Mouse (Mus musculus): ENCODE results near the gene Vps25.

Vps25 gene

DNA sequence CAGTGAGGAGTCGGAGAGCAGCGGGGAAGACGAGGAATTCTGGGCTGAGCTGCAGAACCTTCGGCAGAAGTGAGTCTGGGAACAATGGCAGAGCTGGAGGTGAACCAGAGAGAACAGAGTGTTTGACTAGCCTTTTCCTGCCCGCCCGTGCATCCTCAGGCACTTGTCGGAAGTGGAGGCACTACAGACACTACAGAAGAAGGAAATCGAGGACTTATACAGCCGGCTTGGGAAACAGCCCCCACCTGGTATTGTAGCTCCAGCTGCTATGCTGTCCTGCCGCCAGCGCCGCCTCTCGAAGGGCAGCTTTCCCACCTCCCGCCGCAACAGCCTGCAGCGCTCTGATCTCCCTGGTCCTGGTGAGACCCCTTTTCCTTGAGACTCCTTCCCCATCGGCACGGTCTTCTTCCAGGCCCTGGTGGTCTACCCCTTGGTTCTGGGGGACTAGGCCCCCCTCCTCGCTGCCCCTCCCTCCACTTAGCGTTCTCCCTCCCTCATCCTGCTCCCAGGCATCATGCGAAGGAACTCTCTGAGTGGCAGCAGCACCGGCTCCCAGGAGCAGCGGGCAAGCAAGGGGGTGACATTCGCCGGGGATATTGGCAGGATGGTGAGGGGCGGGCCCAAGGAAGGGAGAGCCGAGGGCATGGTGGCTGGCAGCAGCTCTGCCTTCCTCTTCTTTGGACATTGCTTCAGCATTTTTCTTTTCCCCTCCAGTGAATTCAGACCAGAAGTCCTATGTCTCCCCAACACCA is 23.0 kb downstream of the Vps25 start:
- DNase-seq (ENCODE audit: low read depth, low spot score), result no peak

DNA sequence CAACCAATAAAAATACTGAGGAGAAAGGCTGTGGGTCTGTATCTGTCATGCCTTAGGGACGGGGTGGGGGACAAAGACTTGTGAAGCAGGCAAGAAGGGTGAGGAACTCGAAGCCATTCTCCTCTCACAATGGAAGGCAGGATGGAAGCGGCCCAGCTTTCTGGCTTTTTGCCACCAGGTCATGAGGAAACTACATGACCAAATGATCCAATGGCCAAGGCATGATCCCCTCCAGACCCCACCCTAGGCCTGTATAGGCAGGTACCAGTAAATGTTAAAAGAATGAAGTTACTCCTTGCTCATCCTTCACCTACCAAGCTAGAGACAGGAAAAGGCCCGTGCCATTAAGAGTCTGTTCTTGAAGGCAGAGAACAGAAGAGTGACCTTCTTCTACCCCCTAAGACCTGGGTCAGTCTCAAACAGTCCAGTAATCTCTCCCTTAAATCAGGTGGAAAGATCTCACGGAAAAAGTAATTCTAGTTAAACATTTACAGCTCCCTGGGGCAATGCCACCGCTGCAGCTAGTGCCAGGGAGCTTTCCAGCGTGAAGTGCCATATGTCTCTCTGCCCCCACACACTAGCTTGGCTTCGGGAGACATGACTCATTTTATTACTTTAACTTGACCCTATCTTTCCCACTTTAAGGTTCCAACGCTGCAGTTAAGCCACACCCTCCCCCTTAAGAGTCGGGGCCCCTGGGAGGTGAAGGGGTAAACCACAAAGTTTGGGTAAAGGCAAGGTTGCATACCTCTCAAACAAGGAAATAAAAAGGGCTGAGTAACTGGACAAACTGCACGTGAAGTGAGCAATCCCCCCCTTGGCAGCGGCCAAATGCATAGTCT is 24.1 kb downstream of the Vps25 start:
- DNase-seq (ENCODE audit: low read depth, low spot score), result no peak

DNA sequence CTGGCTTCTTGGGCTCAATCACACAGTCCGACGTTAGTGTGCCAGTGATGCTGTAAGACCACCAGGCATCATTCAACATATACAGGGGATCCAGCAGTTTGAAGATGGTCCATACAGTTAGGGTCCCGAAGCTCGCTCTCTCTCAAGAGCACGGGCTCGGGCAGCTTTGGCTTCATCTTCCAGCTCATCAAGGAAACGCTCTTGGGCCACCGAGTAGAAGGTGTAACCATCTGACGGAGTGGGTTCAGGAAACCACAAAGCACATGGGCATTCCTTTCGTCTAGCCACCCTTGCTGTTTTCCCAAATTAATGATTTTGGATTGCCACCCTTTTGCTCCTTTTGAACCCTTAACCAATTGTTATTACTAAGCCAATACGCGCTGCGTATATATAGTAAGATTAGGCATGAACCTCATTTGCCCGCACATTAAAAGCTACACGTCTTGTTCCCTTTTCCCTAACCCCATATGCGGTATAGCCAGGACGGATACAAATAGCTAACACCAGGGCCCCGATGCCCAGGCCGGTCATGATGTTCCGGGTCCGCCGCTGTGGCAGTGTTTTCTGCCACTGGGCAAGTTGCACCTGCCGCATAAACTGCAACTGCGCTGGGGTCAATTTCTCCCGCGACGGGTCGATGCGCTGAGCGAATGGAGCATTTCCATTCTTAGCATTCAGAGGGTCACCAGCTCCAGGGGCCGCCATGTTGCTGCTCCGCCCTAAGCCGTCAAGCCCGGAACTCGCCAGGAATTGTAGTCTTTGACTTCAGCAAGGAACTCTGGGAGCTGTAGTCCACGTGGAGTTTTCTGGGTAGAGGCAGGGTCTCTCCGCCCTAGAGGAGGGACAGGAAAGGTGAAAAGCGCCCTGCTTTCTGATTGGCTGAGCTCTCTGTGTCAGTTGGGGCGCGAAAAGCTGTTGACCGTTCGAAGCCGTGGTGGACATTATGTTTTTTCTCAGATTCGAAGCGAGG is 25.0 kb downstream of the Vps25 start, which contains the start of the genes Cntd1 and Coa3:
Gene Cntd1 (plus strand): TSS at position 790 of the 970 bp plus-strand sequence.
Gene Coa3 (minus strand): TSS at position 892 of the 970 bp plus-strand sequence.
- DNase-seq (ENCODE audit: low read depth, low spot score), result peak; percentile 93

DNA sequence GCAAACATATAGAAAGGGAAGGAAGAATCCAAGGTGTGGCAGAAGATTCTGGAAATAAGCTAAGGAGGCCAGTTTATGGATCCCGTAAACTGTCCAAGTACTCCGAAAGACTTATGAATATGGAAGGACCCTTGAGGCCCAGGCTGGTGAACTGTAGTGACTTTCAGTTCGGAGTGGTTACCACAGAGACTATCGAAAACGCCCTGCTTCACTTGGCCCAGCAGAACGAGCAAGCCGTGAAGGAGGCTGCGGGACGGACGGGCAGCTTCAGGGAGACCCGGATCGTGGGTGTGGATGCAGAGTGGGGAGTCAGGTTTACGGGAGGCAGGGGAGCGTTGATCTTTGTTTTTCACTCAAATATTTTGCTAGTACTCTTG is 25.7 kb downstream of the Vps25 start:
- DNase-seq (ENCODE audit: low read depth, low spot score), result no peak

DNA sequence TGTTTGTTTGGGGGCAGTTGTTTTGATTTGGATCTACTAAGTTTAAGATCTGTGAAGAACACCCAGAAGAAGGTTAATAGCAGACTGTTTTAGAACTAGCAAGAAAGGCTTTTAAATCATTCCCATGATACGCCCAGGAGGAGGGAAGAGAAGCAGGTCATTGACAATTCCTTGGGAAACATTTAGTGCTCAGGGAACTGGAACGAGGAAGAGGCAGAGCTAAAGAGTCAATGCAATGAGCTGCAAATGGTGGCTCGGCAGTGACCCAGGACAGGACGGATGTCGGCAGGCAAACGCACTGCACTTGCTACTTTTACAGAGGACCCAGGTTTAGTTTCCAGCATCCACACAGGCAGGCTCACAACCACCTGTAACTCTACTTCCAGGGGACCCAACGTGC is 27.3 kb downstream of the Vps25 start:
- DNase-seq (ENCODE audit: low read depth, low spot score), result no peak

DNA sequence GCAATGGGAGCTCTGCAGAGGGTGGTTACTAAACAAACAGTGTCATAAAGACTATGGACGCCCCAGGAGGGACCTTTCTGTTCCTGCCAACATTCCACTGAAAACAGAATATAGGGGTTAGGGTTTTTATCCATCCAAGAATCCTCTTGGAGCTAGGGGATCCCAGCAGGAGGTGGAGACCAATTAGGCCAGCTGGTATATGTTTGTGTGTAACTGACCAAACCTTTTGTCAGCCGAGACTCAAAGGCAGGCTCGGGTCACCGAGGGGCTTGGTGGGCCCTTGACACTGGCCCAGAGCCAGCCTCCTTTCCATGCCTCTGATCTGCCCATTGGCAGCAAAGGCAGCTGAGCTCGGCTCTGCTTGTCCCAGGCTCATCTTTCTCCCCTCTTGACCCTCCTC is 29.4 kb downstream of the Vps25 start:
- no peak for DNase-seq (ENCODE audit: low read depth, low spot score)

DNA sequence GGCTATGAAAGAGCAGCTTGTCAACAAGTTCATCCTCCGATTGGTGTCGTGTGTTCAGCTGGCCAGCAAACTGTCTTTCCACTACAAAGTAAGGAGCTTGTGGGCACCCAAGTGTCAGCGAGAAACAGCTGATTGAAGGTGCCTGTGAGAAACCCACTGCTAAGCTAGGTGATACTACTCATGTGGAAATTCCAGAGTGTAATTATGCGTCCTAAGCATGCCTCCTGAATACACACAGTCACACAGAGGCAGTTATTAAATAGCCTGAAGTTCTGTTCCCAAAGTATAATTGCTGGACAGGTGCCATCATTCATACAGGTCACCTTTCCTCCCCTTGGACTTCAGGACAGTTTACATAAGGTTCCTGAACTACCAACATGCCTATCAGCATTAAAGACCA is 30.3 kb downstream of the Vps25 start:
- no peak for DNase-seq (ENCODE audit: low read depth, low spot score)

DNA sequence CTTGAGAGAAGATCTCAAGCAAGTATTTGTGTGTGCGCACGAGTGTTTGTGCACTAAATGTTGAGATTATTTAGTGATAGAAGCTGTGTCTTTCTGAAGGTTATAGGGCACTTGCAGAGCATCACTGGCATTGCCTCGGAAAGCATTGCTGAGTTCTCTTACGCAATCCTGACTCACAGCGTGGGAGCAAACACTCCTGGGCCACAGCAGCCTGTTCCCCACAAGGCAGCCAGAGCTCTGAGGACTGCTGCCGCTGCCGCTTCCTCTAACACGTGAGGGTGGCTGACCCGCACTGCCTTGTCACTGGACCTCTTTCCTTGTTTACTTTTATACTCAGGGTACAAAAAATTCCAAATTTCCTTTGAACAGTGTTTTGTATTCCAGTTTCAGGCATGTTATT is 33.8 kb downstream of the Vps25 start:
- no peak for DNase-seq (ENCODE audit: low read depth, low spot score)

DNA sequence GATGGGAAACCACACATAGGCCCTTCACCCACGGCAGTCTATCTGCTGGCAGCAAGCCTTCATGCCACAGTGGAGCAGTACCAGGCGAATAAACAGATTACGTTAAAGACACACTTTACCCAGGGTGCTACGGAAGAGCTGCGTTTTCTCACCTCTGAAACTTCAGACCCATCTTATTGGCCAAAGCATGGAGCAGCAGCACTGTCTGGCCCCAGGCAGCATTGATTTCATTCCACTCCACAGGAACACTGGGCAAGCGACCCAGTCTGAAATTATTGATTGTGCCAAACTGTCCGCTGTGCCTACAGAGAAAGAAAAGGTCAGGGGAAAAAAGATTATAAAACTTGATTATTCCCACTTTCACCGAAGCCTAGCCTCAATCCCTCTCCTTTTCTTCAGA is 37.7 kb downstream of the Vps25 start:
- DNase-seq (ENCODE audit: low read depth, low spot score), result no peak

DNA sequence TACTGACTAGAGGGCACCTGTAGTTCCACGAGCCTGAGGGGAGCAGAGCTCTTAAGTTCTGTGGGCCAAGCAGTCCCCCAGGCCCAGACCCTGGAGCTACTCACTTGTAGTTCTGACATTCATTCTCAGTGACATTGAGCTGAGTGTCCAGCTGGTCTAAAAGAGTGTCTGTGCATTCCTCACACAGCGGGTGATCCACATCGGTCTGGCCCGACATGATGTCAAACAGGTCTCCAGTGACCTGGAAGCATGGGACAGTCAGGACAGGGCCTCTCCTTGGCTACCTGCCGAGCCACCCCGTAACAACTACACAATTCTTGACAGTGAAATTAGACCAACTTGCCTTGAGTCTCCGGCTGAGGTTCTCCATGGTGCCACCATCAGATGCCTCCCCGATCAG is 41.7 kb downstream of the Vps25 start:
- DNase-seq (ENCODE audit: low read depth, low spot score), result no peak

DNA sequence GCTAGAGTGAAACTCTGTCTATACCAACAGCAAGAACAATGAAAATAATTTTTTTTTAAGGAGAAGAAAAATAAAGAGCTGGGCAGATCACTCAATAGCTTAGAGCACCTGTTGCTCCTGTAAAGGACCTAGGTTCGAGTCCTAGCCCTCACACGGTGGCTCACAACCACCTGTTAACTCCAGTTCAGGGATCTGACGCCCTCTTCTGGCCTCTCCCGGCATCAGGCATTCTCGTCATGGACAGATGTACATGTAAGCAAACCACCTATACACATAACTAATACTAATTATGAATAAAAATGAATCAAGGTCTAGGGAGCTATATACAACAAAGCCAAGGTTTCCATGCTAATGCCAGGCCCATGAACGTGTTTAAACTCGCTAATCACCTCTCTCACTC is 47.4 kb downstream of the Vps25 start:
- DNase-seq (ENCODE audit: low read depth, low spot score), result no peak

DNA sequence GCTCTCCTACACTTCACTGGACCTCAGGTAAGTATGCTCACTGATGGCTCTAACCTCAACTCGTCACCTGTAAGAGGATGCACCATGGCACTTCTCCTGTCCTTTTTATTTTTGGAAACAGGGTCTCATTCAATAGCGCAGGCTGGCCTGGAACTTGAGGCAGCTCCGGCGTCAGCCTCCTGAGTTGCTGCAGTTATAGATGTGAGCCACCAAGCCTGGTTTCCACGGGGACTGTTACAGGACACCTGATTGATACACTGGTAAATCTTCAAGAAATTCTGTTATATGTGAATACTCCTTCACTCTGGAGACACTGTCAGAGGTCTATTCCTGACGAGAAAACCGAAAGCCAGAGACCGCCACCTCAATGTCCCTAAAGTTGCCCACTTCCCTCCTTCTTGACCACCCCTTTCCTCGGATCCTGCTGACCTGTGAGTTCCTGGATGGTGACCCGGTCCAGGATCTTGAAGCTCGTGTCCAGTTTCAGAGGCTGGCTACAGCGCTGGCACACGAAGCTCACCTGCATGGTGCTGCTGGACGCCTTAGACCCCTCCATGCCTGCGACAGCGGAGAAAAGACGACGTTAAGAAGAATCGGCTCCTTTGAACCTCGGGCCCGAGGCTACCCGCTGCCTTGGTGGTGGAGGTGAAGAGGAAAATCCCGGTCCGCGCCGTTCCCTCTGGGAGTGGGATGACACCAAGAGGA is 47.9 kb downstream of the Vps25 start:
- no peak for DNase-seq (ENCODE audit: low read depth, low spot score)

DNA sequence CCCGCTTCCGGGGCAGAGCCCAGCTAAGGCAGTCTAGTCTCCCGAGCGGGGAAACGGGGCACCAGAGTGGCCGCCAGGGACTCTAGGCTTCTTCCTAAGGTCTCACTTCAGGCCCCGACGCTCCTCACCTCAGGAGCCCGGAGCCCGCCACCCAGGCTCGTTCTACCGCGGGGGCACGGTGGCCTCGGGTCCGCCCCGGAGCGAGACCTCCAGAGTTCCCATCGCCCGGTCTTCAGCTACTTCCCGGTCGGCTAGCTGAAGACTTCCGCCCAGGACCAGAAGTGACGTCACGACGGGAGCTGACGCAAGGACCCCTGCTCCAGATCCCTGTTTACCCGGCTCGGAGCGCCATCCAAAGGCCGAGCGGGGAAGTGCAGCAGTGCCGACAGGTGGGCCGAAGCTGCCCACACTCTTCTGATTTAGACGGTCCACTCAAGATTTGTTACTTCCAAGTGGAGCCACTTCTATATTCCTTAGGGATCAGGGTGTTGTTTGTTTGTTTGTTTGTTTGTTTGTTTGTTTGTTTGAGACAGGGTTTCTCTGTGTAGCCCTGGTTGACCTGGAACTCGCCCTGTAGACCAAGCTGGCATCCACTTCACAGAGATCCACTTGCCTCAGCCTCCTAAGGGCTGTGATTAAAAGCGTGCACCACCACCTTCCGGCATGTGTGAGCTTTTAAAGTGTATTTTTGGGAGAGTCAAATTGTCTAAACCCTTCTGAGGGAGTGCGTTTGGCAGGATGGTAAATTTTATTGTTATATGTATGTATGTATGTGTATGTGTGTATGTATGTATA is 48.7 kb downstream of the Vps25 start, which contains the start of gene Becn1:
Gene Becn1 (minus strand): TSS at position 283 of the 795 bp plus-strand sequence.
- peak; percentile 97 for DNase-seq (ENCODE audit: low read depth, low spot score)

DNA sequence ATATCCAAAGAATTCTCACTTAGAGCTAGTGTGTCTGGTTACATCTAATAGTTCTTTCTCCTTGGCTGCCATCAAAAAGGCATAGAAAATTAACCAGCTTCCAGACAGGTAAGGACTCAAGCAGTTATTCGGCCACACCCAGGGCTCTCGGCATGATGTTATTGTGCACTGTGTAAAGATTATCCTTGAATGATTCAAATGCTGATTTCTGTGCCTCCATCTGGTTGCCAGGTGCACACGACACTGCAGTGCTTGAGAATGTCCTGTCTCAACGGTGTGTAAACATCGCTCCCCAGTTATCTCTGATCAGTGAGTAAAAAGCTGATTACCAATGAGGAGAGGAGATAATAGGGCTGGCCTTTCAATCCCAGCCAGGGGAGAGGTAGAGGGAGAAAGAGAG is 54.2 kb downstream of the Vps25 start:
- no peak for DNase-seq (ENCODE audit: low read depth, low spot score)

All from mesoderm, embryonic 11.5 days (tissue).